Mouse (Mus musculus) cerebellum, postnatal 14 days (tissue): Measurements from ENCODE around the gene Espl1.

Experiments used
- DNase-seq, 2 experiments: peaks; one replicate each; pipeline ENCODE4 v3.0.0; 2021; ENCODE audit warnings: mixed read lengths in 2 of 2

Gene Espl1

DNA sequence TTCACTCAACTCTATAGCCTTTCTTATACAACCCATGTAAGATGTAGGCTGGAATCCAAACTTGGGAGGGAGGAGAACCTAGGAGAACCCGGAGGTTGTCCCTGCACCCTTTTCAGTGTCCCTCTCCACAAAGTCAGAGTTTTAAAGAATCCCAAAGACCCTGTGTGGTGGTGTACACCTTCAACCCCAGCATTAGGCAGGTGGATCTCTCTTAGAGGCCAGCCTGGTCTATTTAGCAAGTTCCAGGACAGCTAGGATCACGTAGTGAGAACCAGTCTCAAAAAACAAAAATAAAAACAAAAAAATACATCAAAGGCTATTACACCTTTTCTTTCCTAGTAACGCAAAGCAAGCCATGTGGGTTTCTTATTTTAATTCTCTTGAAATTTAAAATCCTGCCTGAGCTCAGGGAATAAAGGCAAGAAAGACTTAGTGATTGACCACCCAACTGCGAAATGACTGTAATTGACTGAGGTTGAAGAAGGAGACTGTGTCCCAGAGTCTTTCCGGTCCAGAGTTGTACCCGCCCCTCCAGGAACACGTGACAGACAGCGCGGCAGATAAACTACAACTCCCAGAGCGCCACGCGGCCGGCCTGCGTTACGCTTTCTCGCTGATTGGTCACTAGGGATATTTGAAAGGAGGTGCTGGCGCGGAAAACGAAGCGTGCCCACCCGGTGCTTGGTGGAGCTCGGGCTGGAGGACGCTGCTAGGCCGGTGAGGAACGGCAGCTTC, at the start of gene Espl1:
Gene Espl1 (plus strand): TSS at position 634 of the 735 bp plus-strand sequence.
- DNase-seq = peak; percentile 95 to 96

GRCm38 (mm10) chr15:102246866-102247251, 49.2 kb upstream of the Espl1 start:
- peak; percentile 90 to 92 for DNase-seq

- DNase-seq = peak; percentile 43 to 52
Observed at GRCm38 (mm10) chr15:102247252-102248130, 48.6 kb upstream of the Espl1 start.

DNA sequence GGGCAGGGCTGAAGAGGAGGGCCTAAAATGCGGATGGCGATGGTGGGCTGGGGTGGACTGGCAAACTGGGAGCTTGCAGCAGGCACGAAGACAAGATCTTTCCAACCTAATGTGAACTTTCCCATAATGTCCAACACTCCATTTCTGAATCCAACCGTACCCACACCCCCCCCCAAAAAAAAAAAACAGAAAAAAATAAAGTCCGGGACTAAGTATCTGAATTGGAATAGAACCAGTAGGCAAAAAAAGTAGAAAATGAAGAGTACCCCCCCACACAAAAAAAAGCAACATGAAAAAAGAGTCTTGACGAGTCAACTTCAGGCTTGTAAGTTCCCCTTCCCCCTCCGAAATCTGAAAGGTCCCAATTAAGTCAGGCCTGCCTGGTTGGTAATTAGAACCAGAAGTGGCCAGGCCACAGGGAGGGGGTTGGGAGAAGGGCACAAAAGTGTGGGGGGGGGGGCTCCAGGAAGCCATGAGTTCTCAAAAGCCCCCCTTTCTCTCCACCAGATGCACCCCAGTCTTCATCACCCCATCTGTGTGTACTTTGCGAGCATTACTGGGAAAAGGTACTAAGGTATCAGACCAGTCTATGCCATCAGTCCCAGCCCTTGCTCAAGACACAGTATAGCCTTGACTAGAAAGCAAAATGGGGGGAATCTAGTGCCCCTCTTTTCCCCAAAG, 47.8 kb upstream of the Espl1 start:
- DNase-seq = no peak

DNA sequence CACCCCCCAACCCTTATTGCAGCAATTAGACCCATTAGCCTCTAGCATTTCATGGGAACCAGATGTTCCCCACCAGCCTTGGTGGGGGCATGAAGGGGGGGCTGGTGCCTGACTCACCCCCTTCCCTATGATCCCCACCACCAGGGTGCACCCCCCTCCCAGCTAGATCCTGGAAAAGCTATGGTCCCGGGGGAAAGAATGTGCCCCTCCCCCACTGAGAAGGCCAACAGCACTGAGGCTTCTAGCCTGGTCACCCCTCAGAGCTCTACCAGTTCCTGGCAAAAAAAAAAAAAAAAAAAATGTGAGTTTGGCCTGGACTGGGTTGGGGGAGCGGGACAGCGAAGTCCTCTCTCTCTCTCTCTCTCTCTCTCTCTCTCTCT, 47.3 kb upstream of the Espl1 start:
- no peak for DNase-seq

DNA sequence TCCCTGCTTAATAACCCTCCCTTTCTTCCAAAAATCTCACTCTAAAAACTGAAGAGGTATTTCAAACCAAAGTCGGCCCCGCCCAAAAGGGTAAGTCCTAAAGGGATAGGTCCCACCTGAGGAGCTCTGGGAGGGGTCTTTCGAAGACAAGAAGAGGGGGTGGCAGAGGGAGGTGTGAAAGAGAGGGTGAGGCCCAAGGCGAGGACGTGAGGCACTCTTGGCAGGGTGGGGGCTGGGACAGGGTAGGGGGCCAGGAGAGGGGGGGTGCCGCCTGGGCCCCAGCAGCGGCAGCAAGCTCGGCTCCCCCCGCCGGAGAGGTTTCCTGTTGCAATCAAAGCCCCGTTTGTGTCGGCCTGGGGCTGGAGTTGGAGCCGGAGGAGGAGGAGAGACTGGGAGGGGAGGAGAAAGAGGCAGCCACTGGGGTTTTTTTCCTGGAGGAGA, 46.8 kb upstream of the Espl1 start:
- DNase-seq = no peak

- no peak for DNase-seq
Observed at GRCm38 (mm10) chr15:102249967-102250366, 46.1 kb upstream of the Espl1 start.

- no peak for DNase-seq
Observed at GRCm38 (mm10) chr15:102250521-102250920, 45.5 kb upstream of the Espl1 start.

- DNase-seq = no peak
Observed at GRCm38 (mm10) chr15:102255547-102256255, 40.4 kb upstream of the Espl1 start.

GRCm38 (mm10) chr15:102256431-102257201, 39.5 kb upstream of the Espl1 start:
- no peak for DNase-seq

GRCm38 (mm10) chr15:102257202-102258075, 38.6 kb upstream of the Espl1 start, which contains the start of gene Rarg:
Rarg (minus strand) TSS chr15:102257517.
- peak; percentile 53 to 57 for DNase-seq

DNA sequence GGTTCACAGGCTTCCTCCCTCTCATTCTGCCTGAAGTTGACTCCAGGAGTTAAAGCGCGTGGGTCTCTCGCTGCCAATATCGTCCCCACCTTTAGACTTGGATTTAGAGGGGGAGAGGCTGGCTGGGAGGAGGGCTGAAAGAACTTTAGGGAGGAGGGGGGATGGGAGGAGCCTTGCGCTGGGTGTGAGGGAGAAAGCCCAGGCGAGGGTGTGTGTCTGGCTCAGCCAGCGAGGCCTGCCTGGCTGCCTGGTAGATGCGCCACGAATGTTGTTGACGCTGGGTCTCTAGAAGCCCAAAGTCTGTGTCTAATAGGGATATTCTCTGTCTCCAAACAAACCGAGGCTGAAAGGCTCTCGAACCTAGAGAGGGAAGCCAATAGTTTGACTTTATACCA, 38.0 kb upstream of the Espl1 start:
- DNase-seq = no peak

DNA sequence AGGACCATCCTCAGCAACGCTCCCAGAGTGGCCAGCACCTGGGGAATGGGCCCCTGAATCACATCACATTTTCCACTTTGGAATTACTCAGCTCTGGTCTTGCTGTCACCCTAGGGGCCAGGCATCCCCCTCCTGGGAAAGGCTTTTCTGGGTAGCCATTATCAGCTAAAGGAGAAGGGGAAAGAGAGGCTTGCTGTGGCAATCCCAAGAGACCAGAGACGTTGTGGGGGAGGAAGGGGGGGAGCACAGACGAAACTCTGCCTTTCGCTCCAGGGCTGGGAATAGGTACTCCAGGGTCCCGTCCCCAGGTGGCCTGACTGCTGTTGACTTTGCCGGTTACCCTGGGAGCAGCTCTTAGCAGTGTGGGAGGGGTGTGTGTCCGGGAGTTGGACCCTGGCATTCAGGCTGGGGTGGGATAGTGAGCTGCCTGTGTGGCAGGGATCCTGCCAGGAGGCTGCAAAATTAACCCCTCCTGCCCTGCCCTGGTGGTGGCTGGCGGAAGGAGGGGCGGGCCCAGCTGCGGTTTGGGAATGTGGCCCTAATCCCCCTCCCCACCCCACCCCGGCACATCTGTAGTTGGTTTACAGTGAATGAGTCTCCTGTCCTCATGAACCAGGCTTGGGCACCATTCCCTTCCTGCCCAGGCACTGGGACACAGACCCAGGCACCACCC, 37.3 kb upstream of the Espl1 start:
- no peak for DNase-seq

DNA sequence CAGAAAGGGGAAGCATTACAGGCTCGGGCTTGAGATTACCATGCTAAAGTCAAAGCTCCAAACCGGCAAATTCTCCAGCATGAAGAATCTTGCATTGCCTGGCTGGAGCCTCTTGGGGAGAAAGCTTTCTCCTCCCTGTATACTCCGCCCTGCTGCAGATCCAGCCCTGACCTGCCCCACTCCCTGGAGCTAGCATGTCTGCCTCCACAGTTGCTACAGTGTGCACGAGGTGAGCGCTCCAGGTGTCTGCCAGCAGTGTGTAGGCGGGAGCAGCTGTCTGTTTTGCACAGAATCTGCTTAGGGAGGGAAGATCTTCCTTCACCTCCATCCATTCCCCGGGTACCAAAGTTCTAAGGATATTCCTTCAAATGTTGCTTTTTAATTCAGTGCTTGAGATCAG, 33.5 kb upstream of the Espl1 start:
- no peak for DNase-seq

- DNase-seq = no peak
Observed at GRCm38 (mm10) chr15:102263037-102263436, 33.0 kb upstream of the Espl1 start.

DNA sequence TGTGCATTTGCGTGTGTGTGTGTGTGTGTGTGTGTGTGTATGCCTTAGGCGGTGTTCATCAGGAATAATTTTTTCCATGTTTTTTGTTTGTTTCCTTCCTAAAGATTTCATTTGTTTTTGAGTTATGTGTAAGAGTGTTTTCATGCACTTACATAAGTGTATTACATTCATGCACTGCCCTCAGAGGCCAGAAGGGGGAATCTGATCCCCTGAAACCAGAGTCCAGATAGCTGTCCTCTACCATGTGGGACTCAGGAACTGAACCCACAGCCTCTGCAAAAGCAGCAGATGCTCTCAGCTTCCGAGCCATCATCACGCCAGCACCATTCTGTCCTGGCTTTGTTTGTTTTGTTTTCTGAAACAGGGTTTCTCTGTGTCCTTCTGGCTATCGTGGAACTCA, 30.5 kb upstream of the Espl1 start:
- DNase-seq = no peak

- DNase-seq = no peak
Observed at GRCm38 (mm10) chr15:102270274-102270960, 25.6 kb upstream of the Espl1 start, which contains the start of gene Gm9918. Gm9918 (plus strand) TSS chr15:102270563.

DNA sequence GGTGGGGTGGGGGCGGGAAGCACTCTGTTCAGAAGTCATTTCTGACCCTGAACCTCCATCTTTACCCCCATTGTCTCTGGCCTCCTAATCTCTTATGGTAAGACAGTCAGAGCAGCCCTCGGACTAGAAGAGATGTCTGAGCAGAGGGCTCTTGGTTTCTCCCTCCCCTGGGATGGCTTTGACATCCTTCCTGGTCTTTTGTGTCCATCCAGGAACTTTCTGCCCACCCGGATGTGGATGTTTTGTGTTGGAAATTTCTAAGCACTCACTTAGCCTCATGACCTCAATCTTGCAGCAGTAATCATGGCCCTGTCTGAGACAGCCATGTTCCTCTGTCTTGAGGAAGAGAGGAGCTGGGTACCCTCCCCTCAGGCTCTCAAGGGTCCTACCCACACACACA, 24.6 kb upstream of the Espl1 start:
- no peak for DNase-seq

DNA sequence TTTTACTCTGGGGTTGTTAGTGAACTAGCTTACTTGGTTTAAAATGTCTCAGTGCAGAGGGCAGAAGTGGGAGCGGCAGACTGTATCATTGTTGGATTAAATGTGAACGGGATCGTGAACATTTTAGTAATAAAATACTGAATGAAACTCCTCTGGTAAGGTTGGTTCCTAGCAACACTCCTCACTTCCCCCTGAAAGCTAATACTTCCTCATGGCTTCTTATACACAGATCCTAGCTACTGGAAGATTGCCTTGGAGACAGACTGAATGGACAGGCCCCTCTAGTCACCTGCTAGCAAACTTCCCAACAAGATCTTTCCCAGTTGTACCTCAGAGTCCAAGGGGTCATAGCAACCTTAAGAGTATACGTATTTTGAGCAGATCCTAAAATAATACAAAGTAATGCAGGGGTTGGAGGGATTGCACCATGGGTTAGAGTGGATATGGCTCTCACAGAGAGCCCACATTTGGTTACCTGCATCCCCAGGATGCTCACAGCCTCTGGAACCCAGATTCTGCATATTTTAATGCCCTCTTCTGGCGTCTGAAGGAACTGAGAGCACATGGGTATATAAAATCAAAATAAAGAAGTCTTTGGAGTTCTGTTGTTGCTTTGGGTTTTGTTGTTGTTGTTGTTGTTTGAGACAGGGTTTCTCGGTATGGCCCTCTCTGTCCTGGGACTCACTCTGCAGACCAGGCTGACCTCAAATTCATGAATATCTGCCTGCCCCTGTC, 21.9 kb upstream of the Espl1 start:
- no peak for DNase-seq
